Mouse (Mus musculus): ENCODE results near the gene Nrp2. TPM values are rescaled to one million over a fixed set of nuclear protein-coding genes. Genes with fewer than 3 reads are reported as not detected.

The Nrp2 gene
- polyA plus RNA-seq, 1 experiment from 2014 or later = 6.2 TPM

DNA sequence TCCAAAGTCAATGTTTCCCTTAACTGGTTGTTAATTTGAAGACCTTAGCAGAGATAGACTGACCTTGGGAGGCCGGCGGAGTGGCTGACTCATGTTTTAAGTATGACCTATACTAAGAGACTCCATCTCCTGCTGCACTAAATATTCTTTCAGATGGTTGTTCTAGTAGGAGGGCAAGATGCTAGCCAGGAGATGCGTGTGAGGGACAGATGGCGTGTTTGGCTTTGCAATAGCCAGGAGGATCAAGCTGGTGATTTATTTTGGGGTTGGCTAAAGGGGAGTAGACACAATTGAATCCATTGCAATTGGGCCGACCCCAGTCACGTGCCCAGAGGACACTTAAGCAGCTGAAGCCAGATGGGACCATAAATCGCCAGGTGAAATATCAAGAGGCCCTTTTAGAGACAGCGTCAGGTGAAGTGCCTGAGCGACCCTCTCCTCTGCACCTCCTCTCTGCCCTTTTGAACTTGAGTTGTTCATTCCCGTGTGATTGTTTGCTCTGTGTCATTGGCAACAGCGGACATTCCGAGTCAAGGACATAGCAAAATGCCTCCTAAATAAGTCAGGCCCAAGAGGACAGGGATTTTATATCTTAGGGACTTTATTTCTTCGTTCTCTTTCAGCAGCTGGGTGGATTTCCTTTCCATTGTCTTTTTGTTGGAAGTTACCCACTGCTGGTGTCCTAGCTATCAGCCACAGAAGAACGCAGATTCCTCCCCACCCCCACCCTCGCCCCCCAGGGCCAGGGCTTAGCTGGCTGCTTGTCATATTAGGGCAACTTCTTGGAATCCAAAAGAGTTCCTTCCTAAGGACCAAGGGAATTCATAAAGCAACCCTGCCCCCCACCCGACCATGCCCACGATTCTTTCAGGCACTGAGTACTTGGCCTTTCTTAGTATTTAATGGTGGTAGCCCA is 74.5 kb downstream of the Nrp2 start:
- WGBS = 62% methylated on average over 17 of the region's 17 CpGs
- Histone ChIP-seq H3K27ac (ENCODE audit: low read depth, low read length) (no peak overlapping the region), H3K27me3 (replicated peaks; ENCODE audit: control insufficient read depth, insufficient read depth, low read length) (0 out of 2 replicates have a peak, but pooled peaks cover under 1% of the 10 kb centered on the region), H3K4me1 (replicated peaks; ENCODE audit: control insufficient read depth, insufficient read depth, low read length) (peaks cover 32% of the 10 kb centered on the region), H3K4me3 (ENCODE audit: low read depth, low read length) (no peak overlapping the region), H3K4me2 (no peak overlapping the region), H3K9me3 (ENCODE audit: control insufficient read depth, low read length) (no peaks in the 10 kb centered on the region), H3K9ac (ENCODE audit: low read depth, low read length) (no peak overlapping the region), H3K36me3 (ENCODE audit: control insufficient read depth, insufficient read depth, low read length) (no peaks in the 10 kb centered on the region)
- ATAC-seq (replicated peaks; ENCODE audit: low FRiP score) (no peak), DNase-seq (ENCODE audit: low spot score) (no peak)

DNA sequence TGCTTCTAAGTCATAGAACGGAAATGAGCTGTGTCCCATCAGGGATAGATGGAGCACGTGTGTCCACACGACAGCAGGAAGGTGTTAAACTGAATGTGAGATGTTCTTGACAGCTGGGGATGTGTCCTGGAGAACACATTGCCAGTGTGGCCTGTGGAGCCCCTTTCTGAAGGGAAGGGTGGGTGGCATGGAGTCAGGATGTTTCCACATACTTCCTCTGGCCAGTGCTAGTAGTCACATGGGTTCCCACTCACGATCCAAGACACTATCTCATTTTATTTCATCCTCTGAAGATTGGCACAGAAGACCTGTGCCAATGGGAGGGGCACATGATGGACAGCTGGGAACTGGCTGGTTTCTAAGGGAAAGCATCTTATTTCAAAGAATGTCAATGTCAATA is 75.8 kb downstream of the Nrp2 start:
- WGBS = 70% methylated on average over 4 of the region's 4 CpGs
- Histone ChIP-seq H3K9me3 (ENCODE audit: control insufficient read depth, low read length) (no peaks in the 10 kb centered on the region), H3K4me2 (no peak overlapping the region), H3K27me3 (replicated peaks; ENCODE audit: control insufficient read depth, insufficient read depth, low read length) (0 out of 2 replicates have a peak, but pooled peaks cover 3% of the 10 kb centered on the region), H3K27ac (ENCODE audit: low read depth, low read length) (no peak overlapping the region), H3K9ac (ENCODE audit: low read depth, low read length) (no peak overlapping the region), H3K4me1 (replicated peaks; ENCODE audit: control insufficient read depth, insufficient read depth, low read length) (peaks cover 22% of the 10 kb centered on the region), H3K4me3 (ENCODE audit: low read depth, low read length) (no peak overlapping the region), H3K36me3 (ENCODE audit: control insufficient read depth, insufficient read depth, low read length) (no peaks in the 10 kb centered on the region)
- DNase-seq (ENCODE audit: low spot score) = no peak
- no peak for ATAC-seq (replicated peaks; ENCODE audit: low FRiP score)

DNA sequence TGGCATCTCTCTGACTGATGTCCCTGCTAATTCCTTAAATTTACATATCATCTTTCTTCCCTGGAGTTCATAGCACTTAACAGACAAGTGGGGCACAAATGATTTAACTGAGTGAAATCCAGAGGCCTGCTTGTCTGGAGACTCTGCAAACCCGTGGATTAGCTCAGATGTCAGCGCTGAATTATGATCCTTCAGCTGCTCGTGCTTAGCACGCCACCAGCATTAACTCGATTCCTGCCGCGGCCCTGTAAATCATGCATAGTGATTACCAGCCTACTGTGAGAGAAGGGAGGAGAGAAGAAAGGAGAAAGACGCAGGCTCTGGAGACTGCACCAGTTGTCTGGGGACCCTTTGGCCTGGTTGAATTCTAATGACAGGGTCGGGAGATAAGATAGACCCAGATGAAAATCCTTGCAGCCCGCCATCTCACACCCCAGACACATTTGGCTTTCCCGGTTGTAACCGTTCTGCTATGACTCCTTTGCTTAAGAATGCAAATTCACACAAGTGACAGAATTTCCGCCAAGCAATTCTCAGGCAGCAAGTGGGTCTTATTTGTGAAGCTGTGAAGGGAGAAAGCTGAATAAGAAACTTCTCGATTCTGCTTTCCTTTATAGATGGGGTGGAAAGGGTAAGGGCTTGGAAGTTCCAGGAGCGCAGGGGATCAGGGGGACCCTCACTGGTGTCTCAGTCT is 77.1 kb downstream of the Nrp2 start:
- 53% methylated on average over 15 of the region's 15 CpGs for WGBS
- Histone ChIP-seq H3K9ac (ENCODE audit: low read depth, low read length) (no peak overlapping the region), H3K4me2 (no peak overlapping the region), H3K4me3 (ENCODE audit: low read depth, low read length) (no peak overlapping the region), H3K36me3 (ENCODE audit: control insufficient read depth, insufficient read depth, low read length) (no peaks in the 10 kb centered on the region), H3K9me3 (ENCODE audit: control insufficient read depth, low read length) (no peaks in the 10 kb centered on the region), H3K27me3 (replicated peaks; ENCODE audit: control insufficient read depth, insufficient read depth, low read length) (0 out of 2 replicates have a peak, but pooled peaks cover 3% of the 10 kb centered on the region), H3K27ac (ENCODE audit: low read depth, low read length) (no peak overlapping the region; the same call in 1 of the 2 replicates), H3K4me1 (replicated peaks; ENCODE audit: control insufficient read depth, insufficient read depth, low read length) (peaks cover 11% of the 10 kb centered on the region)
- no peak for ATAC-seq (replicated peaks; ENCODE audit: low FRiP score)
- DNase-seq (ENCODE audit: low spot score) = no peak

DNA sequence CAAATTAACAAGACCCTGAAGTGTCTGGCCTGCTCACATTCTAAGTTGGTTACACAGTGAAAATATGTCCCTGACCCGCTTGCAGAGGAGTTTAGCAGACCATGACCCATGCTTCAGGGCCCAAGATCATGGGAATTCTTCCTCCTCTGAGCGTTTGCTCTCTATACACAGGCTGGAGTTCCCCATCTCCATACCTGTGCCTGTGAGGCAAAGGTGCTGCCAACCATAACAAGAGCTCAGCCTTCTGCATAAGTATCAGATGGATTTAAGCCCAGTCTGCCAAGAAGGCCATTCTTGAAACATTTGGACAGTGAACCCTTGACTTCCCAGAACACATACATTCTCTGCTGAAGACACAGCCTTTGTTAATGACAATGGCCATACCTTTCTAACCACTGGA is 79.1 kb downstream of the Nrp2 start:
- ATAC-seq (replicated peaks; ENCODE audit: low FRiP score) (no peak), DNase-seq (ENCODE audit: low spot score) (no peak)
- H3K9ac ChIP-seq (ENCODE audit: low read depth, low read length) = no peak overlapping the region
- H3K4me3 ChIP-seq (ENCODE audit: low read depth, low read length) = no peak overlapping the region
- WGBS = 79% methylated on average over 2 of the region's 2 CpGs
- no peaks in the 10 kb centered on the region for H3K36me3 ChIP-seq (ENCODE audit: control insufficient read depth, insufficient read depth, low read length)
- no peak overlapping the region for H3K27ac ChIP-seq (ENCODE audit: low read depth, low read length)
- no peak overlapping the region for H3K4me2 ChIP-seq
- 0 out of 2 replicates have a peak, but pooled peaks cover 3% of the 10 kb centered on the region for H3K27me3 ChIP-seq (replicated peaks; ENCODE audit: control insufficient read depth, insufficient read depth, low read length)
- peaks cover 4% of the 10 kb centered on the region; the same call in 1 of the 2 replicates for H3K4me1 ChIP-seq (replicated peaks; ENCODE audit: control insufficient read depth, insufficient read depth, low read length)
- H3K9me3 ChIP-seq (ENCODE audit: control insufficient read depth, low read length) = no peaks in the 10 kb centered on the region

DNA sequence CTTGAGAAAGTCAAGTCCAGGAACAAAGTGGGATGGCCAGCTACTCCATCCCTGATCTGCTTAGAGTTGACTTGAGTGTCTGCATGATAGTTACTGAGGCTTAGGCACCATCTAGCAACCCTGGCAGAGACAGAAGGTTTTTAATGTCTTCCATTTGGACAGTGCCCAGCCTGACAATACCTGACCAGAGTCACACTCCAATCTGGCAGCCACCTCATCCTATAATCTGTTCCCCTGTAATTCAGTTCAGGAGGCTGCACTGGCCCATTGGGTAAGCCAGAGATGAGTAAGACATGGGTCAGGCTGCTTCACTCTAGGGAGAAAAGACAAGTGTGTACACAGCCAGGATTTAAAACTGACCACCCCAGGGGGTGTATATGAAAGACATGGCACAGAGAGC is 79.5 kb downstream of the Nrp2 start:
- Histone ChIP-seq H3K4me1 (replicated peaks; ENCODE audit: control insufficient read depth, insufficient read depth, low read length) (no peaks in the 10 kb centered on the region), H3K9me3 (ENCODE audit: control insufficient read depth, low read length) (no peaks in the 10 kb centered on the region), H3K4me3 (ENCODE audit: low read depth, low read length) (no peak overlapping the region), H3K27me3 (replicated peaks; ENCODE audit: control insufficient read depth, insufficient read depth, low read length) (0 out of 2 replicates have a peak, but pooled peaks cover 7% of the 10 kb centered on the region), H3K4me2 (no peak overlapping the region), H3K9ac (ENCODE audit: low read depth, low read length) (no peak overlapping the region), H3K36me3 (ENCODE audit: control insufficient read depth, insufficient read depth, low read length) (no peaks in the 10 kb centered on the region), H3K27ac (ENCODE audit: low read depth, low read length) (no peak overlapping the region)
- no peak for ATAC-seq (replicated peaks; ENCODE audit: low FRiP score)
- DNase-seq (ENCODE audit: low spot score) = no peak

DNA sequence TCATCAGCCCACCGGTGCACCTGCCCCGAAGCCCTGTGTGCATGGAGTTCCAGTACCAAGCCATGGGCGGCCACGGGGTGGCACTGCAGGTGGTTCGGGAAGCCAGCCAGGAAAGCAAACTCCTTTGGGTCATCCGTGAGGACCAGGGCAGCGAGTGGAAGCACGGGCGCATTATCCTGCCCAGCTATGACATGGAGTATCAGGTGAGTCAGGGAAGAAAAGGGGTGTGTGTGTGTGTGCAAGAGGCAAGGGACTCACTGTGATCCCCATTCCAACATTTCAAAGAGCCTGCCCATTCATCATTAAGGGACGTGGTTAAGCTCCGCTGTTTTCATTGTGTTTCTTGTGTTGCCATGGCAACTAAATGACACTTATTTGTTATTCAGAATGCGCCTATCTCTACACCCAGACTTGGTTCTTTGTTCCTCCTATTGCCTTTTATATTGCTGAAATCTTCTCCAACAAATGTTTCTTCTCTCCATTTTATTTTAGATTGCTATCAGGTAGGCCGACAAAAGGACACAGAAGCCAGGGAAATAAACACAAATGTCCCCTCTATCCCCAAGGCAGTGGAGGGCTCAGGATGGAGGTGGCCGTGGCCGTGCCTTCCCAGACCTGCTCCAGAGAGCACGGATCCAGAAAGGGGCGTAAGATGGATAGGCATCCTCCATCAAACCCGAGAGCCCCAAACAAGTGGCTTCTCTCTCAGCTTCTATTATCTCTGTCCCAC is 80.4 kb downstream of the Nrp2 start:
- no peak for ATAC-seq (replicated peaks; ENCODE audit: low FRiP score)

DNA sequence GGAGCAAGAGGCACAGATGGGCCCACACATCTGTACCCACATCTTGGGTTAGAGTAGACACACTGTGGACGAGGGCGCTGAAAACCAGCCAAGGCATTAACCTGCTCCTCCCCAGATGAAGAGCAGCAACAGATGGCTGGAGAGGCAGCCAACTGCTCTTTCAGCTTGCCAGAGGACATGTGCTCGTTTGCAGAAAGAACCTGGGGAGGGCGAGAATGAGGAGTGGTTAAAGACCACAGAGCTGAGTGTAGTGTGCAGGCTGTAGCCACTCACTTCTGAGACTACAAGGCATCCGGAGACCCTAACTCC is 81.0 kb downstream of the Nrp2 start:
- Histone ChIP-seq H3K27me3 (replicated peaks; ENCODE audit: control insufficient read depth, insufficient read depth, low read length) (0 out of 2 replicates have a peak, but pooled peaks cover 7% of the 10 kb centered on the region), H3K36me3 (ENCODE audit: control insufficient read depth, insufficient read depth, low read length) (no peaks in the 10 kb centered on the region), H3K4me1 (replicated peaks; ENCODE audit: control insufficient read depth, insufficient read depth, low read length) (no peaks in the 10 kb centered on the region), H3K27ac (ENCODE audit: low read depth, low read length) (no peak overlapping the region), H3K4me2 (no peak overlapping the region), H3K9me3 (ENCODE audit: control insufficient read depth, low read length) (no peaks in the 10 kb centered on the region), H3K9ac (ENCODE audit: low read depth, low read length) (no peak overlapping the region), H3K4me3 (ENCODE audit: low read depth, low read length) (no peak overlapping the region)
- DNase-seq (ENCODE audit: low spot score) = no peak
- WGBS = 77% methylated on average over 5 of the region's 5 CpGs
- no peak for ATAC-seq (replicated peaks; ENCODE audit: low FRiP score)

More for the DNA sequence above, 80.4 kb downstream of the Nrp2 start:
- Histone ChIP-seq H3K4me1 (replicated peaks; ENCODE audit: control insufficient read depth, insufficient read depth, low read length) (no peaks in the 10 kb centered on the region), H3K4me2 (no peak overlapping the region), H3K4me3 (ENCODE audit: low read depth, low read length) (no peak overlapping the region), H3K27ac (ENCODE audit: low read depth, low read length) (no peak overlapping the region), H3K27me3 (replicated peaks; ENCODE audit: control insufficient read depth, insufficient read depth, low read length) (0 out of 2 replicates have a peak, but pooled peaks cover 7% of the 10 kb centered on the region), H3K9ac (ENCODE audit: low read depth, low read length) (no peak overlapping the region), H3K9me3 (ENCODE audit: control insufficient read depth, low read length) (no peaks in the 10 kb centered on the region), H3K36me3 (ENCODE audit: control insufficient read depth, insufficient read depth, low read length) (no peaks in the 10 kb centered on the region)
- no peak for DNase-seq (ENCODE audit: low spot score)
- 84% methylated on average over 18 of the region's 18 CpGs for WGBS

DNA sequence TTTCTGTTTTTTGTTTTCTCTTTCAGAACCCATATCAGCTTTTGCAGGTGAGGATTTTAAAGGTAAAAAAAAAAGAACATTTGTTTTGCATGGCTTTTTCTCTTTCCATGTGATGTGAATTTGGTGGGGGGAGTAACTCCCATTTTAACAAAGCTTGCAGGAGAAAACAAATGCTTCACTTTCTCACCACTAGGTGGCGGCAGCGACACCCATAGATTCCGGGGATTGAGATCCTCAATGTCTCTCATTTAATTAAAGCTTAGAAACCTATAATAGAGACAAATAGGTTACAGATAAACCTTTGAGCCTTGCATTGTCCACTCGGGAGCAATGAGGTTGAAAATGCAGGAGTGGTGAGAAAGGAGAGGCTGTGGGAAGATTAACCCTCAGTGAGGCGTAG is 83.2 kb downstream of the Nrp2 start:
- H3K9ac ChIP-seq (ENCODE audit: low read depth, low read length) = no peak overlapping the region

More for the DNA sequence above, 83.2 kb downstream of the Nrp2 start:
- DNase-seq (ENCODE audit: low spot score) (no peak), ATAC-seq (replicated peaks; ENCODE audit: low FRiP score) (no peak)
- Histone ChIP-seq H3K36me3 (ENCODE audit: control insufficient read depth, insufficient read depth, low read length) (no peaks in the 10 kb centered on the region), H3K27me3 (replicated peaks; ENCODE audit: control insufficient read depth, insufficient read depth, low read length) (0 out of 2 replicates have a peak, but pooled peaks cover 7% of the 10 kb centered on the region), H3K9me3 (ENCODE audit: control insufficient read depth, low read length) (no peaks in the 10 kb centered on the region), H3K4me1 (replicated peaks; ENCODE audit: control insufficient read depth, insufficient read depth, low read length) (no peaks in the 10 kb centered on the region), H3K4me2 (no peak overlapping the region), H3K27ac (ENCODE audit: low read depth, low read length) (no peak overlapping the region), H3K4me3 (ENCODE audit: low read depth, low read length) (no peak overlapping the region)
- 25% methylated on average over 5 of the region's 5 CpGs for WGBS

Data from liver, embryonic 11.5 days (tissue).